Mouse (Mus musculus): ENCODE measurements around the gene Pax5.

The Pax5 gene

DNA sequence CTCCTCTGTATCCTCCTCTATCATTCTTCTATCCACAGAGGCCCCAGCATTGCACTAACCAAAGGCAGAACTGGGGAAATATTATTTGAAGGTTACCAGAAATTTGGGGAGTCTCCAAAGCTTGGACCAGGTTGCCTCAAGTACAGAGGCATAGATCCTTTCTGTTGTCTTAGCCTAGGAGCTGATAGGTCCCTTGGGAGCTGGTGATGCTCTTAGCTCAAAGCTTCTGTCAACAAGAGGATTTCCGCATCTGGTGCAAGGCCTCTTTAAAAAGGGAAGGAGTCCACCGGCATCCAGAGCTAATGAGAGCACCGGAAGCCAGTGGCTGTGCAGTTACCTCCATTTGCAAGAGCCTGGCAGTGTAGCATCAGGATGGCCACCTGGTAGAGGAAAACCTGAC, 5.1 kb downstream of the Pax5 start:
- DNase-seq (ENCODE audit: low read depth), result no peak

DNA sequence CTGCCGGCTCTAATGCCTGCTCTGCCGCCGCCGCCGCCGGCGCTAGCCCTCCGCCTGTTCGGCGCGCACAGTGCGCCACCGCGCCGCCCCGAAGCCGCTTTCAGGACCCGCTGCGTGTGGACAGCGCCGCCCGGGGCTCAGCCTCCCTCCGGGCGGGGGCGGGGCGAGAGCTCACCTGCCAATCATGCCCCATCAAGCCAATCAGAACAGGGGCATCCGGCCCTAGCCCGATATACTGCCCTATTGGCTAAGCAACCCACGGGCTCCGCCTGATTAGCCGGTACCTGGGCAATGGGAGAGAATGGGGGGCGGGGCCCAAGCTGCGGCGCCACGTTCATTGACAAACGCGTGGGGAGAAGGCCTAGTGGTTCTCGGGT, 5.9 kb downstream of the Pax5 start:
- peak; percentile 12 for DNase-seq (ENCODE audit: low read depth)

DNA sequence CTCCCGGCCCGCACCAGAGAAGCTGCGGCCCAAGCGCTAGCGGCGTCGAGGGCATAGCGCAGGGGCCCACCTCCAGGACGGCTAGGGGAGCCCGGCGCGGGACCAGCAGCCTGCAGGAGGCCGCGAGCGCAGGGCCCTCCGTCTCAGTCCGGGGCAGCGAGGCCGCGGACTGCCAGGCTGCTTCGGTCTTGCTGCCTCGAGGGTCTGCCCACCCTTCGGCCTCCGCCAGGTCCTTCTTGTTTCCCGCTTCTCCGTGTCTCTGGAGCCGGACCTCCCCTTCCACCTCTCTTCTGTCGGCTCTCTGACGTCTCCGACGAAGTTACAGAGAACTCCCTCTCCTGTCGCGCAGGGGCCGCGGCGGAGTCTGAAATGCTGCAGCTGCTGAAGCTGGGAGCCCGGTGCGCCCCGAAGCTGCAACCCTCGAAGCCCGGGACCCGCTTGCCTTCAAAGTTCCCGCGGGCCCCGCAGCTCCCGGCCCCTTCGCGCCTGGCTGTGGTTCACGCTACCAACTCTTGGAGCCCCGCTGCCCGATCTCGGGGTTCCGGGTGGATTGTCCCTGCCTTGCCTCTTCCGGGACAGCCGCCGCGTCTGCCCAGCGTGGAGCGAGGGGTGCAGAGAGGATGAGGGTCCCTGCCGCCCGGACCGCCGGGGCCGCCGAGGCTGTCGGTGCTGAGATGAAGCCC, 6.5 kb downstream of the Pax5 start:
- DNase-seq (ENCODE audit: low read depth), result no peak

DNA sequence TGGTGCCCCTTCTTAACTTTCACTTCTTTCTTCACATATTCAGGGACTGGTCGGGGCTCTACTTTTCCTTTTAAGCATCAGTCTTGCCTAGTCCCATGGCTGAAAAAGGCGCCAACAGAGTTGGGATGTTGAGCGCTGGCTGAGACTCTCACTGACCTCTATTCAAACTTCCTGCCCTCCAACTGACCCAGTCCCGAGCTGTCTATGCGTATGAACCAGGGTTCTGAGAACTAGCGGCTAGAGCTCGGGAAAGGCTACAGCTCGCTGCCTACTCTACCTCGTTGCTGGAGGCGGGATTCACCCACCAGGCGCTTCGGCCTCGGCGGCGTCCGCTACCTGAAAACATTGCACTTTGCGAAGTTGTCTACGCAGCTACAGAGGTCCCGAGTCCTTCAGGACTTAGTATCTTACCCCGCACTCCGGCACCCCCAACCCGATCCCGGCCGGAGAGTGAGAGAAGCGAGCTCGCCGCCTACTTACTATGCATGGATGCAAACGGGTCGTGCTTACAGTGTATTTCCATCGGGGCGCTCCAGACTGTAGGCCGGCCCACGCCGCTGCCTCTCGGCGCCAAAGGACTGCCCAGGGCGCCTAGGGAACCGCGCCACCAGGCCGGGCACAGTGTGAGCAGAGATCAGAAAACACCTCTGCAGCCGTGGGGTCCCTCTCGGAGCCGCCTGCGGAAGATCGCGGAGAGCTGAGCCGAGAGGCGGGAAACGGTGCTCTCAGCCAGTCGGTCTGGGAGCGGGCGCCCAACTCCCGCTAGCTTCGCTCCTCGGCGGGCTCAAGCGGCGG, 7.2 kb downstream of the Pax5 start:
- DNase-seq (ENCODE audit: low read depth), result no peak

DNA sequence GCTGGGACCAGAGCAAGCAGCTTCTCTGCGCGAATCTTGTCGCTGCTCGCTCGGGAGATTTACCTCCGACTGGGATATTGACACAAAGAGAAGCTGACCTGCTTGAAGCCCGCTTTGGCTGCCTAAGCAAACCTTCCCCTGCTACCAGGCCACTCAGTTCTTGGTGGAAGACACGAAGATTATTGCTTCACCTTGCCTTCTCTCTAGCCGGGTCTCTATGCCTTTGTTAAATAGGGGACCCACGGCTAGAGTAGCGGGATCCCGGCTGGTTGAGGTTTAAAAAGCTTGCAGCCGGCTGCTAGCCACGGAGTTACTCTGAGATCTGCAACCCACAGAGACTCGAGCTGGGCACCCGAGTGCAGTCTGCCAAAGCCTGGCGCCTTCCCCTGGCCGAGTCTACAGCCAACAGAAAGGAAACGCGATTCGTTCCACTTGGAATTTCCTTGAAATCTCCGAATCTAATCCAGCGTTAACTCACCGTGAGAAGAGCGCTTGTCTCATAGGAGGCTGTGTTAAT, 8.2 kb downstream of the Pax5 start:
- no peak for DNase-seq (ENCODE audit: low read depth)

DNA sequence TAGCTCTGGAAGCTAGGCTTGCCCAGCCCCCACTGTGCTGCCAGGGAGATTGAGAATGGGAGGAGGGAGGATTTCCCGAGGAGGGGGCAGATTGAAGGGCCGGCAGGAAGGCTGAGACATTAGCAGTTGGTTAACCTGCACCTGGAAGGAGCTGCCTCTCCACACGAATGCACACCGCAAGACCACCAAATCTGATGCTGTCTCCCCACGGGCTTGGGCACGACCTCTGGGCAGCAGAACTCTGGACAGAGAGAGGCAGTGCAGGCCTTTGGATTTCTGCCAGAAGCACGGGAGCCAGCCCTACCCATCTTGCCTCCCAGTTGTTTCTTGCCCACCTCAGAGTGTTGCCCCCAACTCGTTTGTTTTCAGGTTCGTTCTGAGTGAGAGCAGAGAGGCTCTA, 8.8 kb downstream of the Pax5 start:
- DNase-seq (ENCODE audit: low read depth), result no peak

DNA sequence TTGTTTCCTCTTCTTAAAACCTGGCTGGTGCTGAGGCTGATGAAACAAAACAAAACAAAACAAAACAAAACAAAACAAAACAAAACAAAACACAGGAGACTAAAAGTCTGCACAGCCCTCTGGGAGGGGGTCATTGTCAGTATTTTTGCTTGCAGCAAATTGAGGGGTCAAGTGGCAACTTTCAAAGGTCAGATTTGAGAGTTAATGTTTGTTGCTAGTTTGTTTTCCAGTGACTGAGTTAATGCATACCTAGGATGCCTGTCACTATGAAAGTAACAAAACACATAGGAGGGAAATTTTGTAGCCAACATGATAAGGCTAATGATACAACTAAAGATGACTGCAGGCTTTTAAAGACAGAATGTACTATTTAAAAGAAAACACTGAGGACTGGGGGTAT, 13.6 kb downstream of the Pax5 start:
- no peak for DNase-seq (ENCODE audit: low read depth)

DNA sequence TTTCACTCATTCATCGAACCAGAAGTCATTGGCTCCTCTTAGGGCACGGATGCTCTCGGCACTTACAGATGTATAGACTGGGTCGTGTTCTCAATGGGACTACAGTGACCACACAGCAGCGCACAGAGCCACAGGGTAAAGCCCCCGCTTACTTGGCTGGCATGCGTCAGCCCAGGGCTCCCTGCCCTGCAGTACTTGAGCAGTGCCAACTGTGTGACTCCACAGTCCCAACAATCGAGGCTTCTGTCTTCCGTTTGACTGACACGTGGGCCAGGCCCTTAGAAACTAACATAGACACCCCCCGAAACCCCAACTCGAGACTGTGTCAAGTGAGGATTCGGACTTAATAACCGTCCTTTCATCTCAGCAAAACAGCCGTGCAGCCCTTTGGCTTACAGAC, 15.9 kb downstream of the Pax5 start:
- DNase-seq (ENCODE audit: low read depth), result no peak

DNA sequence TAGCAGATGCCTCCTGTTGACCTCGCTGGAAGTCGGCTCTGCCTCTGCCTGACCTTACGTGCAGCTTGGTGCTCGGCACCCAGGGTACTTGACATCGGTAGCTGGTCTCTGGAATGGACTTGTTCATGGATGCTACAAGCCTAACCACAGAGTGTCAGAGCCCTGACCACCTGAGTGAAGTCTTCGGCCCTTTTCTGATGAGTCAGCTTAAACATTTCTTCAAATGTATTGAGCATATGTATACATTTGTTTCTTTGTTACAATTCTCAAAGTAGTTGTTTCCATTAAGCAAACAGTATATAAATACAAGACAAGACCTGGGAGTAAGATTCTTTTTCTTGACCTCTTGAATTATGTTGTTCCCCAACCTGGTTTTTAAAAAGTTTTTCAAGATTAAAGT, 24.7 kb downstream of the Pax5 start:
- no peak for DNase-seq (ENCODE audit: low read depth)

DNA sequence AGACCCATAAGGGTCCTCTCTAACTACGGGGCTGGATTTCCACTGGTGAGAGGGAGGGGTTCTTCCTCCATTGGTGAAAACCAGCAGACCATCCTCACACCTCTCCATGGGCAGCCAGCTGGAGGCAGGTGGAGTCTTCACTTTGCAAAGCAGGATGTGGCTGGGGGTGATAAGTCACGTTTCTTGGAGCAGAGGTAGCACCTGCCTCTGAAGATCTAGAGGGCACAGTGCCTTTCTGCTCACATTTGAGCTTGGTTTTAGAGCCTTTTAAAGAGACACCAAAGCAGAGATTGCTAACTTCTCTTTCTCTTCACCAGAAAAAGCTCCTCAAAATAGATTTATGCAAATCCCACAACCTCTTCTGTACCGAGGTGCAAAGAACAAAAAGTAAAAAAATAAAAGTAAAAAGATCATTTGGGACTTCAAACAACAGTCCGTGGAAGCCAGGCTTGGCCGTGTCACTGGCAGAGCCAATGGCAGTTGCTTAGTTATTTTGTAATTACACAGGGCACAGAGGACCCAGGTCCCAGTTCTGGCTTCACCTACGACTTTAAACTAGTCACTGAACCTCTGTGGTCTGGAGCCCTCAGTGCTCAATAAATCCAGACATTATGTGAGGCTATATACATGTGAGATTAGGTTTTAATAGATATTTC, 29.9 kb downstream of the Pax5 start:
- no peak for DNase-seq (ENCODE audit: low read depth)

DNA sequence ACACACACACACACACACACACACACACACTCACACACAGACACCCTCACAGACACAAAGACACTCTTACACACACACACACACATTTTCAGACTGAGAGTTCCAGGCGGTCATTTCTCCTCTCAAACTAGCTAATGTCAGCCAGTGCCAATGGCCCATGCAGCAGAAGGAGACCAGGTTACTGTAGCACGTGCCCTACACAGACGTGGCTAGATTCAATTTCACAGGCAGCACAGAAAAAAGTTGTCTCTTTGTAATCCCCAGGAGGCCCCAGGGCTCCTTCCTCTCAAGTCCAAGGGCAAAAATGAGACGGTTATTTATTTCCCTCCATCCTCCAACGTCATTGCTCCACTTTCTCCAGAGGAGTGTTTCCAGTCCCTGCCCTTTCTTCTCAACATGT, 31.6 kb downstream of the Pax5 start:
- DNase-seq (ENCODE audit: low read depth), result no peak

DNA sequence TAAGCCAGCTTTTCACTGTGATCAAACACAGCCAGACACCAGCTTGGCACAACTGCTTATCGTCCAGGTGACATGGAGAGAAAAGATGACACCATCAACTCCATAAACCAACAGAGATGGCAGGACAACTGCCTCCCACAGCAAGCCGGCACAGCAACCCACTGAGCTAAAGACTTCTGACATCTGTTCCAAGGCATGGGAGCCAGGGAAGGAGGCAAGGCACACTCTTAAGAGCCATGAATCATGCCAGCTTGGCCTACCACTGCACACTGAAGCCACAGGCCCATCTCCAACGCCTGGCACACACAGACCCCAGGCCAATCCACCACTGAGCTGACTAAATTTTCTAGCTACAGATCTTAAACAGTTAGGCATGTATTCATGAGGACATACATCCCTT, 32.3 kb downstream of the Pax5 start:
- no peak for DNase-seq (ENCODE audit: low read depth)

DNA sequence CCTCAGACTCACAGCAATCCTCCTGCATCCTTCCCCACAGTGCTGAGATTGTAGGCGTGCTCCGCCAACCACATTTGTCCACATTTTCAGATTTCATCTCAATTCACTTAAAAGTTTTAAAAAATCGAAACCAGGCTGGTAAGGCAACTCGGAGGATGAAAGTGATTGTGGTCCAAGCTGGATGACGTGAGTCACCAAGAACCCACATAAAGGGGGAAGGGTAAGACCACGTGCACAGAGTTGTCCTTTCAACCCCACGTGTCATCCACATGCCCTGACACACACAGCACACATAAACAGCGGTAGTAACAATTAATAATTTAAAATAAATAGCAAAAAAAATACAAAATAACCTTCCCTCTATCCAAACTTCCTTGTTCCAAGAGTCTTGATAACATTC, 35.3 kb downstream of the Pax5 start:
- no peak for DNase-seq (ENCODE audit: low read depth)

DNA sequence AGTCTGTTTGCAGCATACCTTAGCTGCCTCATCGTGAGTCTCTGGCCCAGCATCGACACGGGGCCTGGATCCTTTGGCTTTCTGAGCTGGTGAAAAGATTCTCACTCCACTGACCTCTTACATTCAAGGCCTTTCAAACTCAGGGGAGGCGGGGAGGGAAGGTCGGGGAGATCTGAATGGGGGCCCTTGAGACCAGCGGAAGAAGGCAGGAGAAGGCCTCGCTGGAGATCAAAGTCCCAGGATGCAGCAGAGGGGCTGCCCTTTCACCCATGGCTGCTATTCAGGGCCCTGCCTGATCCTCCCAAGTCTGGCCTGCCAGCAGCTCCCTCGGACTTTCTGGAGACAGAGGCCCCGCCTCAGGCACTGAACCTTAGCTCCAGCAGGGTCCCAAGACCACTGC, 36.6 kb downstream of the Pax5 start:
- no peak for DNase-seq (ENCODE audit: low read depth)

DNA sequence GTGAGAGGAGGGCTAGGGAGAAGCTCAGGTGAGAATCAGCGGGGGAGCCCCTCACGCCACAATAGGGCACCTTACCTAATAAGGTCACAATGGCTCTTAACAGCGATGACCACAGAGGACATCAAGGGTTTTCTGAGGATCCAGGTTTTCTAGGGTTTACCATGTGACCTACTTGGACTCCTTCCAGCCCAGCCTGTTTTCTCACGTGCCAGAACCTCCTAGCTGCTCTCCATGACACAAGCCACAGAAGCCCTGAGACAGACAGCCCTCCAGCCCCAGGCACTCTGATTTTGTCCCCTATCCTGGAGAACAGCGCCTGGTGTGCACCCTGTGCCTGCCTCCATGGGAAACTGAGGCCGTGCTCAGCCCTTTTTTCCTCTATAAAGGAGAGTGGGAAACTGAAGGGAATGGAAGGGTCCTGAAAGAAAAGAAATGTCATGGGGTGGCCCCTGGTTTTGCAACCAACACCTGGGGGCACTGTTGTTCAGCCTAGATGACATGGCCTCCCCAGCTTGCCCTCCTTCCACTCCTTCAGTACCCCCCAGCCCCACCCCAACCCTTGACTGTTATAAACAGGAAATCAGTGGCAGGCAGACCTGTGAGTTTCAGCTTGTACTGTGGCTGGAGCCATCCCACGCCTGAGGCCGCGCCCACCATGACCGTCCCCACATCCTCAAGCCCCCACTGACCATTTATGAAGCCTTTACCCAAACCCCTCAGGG, 37.9 kb downstream of the Pax5 start:
- DNase-seq (ENCODE audit: low read depth), result no peak

DNA sequence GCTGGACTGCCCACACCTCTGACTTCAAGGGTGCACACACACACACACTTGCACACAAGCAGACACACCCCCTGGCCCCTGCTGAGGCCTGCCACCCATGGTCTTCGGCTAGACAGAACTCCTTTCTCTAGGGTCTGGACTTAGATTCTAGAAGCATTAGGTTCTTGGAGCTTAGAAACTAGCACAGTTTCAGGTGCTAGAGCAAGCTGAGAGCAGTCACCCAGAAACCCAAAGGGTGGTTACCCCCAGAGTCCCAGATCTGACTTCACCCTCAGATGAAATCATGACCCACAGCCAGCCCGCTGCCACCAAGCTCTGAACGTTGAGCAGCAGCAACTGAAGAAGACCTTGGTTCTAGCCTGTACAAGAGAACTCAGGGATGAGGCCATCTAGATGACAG, 38.8 kb downstream of the Pax5 start:
- DNase-seq (ENCODE audit: low read depth), result no peak

DNA sequence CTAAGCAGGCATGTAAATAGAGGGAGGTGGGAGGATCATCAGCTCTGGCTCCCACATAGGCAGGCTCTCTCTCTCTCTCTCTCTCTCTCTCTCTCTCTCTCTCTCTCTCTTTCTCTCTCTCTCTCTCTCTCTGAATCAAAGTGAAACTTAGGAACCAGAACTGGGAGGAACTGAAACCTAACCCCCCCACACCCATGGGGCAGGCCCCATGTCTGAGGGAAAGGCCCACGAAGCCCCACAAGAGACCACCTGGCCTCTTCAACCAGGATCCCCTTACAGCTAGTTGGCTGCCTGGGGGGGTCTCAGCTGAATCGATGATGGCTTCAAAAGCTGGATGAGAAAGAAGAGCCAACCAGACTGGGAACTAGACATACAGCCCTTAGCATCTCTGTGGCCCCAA, 39.3 kb downstream of the Pax5 start:
- DNase-seq (ENCODE audit: low read depth), result no peak

DNA sequence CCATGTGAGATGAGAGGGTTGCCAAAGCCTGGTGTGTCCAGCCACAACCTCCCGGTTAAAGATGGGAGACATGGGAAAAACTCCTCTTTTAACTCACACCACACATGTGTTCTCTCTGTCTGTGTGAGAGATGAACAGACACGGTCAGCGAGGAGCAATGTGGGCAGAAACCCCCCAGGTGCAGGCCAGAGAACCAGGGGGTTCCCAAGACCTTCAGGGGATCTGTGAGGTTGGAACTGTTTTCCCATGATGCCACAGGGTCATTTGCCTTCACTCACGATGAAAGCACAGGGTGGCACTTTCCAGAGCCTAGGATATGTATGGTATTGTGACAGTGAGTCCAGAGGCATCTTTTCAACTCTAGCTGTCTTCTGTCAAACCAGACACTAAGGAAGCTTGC, 39.9 kb downstream of the Pax5 start:
- no peak for DNase-seq (ENCODE audit: low read depth)

DNA sequence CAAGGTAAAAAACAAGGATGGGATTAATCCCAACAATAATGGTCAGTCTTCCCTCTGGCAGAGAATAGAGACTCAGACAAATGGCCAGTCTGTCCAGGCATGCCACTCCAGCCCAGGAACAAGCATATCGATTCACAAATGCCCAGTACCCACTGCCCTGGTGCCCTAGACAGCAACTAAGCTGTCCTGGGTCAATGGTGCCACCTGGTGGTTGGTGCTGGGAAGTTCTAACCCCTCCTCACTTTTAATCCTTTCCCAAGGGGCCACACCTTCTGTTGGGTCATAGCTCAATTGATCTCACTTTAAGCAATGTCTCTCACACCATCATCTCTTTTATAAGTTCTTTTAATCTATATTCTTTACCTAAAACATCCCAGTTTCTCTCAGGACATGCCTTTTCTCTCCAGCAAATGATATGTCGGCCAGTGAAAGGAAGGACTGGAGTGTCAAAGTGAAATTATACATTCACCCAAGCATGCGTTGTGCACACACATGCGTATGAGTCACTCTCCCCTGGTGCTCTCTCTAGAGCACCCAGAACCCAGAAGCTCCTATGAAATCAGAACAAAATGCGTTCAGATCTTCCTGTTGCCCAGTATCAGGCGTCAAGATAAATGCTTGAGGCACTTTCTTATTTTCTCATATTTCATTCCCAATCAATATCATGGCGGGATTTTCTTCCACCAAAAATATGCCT, 40.7 kb downstream of the Pax5 start:
- no peak for DNase-seq (ENCODE audit: low read depth)

DNA sequence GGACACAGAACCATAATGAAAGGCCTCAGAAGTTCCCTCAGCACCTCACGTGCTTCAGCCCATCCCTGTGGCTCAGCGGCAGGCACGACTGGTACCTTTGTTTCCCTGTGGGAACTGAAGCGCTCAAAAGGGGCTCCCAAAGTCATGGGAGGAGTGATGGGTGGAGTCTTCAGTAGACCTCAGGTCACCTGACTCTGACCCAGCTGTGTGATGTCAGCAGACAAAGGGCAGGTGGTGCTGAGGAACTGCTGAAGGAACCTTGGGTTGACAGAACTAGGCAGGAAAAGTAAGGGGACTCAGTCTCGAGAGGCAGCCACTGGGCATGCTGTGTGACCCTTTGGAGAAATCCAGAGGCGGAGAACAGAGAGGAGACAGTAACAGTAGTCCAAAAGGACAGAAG, 41.7 kb downstream of the Pax5 start:
- DNase-seq (ENCODE audit: low read depth), result no peak

DNA sequence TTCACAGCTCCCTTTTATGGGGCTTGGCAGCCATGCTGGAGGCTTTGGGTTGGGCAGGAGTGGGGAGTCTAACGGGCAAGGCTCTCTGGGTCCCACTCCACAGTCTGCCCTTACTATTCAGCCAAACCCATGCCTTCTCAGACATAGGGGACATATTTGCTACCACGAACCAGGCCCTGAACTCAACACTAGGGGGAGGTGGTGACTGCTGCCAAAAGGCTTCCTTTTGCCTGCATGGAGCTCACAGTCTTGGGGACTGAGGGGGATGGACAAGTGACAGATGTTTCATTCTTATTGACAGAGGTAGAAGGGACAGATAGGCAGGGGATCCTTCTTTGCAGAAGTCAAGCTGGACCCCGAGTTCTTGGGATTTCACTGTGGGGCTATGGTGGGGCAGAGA, 42.1 kb downstream of the Pax5 start:
- no peak for DNase-seq (ENCODE audit: low read depth)

DNA sequence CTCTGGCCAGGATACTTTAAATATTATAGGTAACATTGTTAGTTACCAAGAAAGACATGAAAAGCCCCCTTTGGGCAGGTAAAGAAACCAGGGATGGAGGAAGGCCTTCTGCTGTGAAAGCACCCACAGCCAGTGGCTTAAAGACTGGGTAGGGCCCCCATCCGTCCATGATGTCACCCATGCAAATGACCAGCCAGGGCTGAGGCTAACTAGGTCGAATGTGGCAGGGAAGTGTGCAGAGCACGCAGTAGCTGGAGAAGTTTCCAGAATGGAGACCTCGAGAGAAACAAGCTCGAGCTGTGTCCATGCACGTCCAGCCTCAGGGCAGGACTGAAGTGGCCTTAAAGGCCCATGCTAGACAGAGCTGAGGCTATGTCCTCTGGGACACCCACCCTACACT, 42.9 kb downstream of the Pax5 start:
- no peak for DNase-seq (ENCODE audit: low read depth)

Data from fibroblast of lung, adult 2 months (primary cell).